Mouse (Mus musculus) c-Kit-positive CD71-negative TER-119-negative erythroid progenitor cells, embryonic 14.5 days (primary cell): ENCODE data around the gene Inpp5a.

ENCODE experiments used
- DNase-seq: peaks from one replicate; pipeline ENCODE4 v3.0.0-alpha.2; 2013; ENCODE audit warnings: low read depth

The Inpp5a gene

DNA sequence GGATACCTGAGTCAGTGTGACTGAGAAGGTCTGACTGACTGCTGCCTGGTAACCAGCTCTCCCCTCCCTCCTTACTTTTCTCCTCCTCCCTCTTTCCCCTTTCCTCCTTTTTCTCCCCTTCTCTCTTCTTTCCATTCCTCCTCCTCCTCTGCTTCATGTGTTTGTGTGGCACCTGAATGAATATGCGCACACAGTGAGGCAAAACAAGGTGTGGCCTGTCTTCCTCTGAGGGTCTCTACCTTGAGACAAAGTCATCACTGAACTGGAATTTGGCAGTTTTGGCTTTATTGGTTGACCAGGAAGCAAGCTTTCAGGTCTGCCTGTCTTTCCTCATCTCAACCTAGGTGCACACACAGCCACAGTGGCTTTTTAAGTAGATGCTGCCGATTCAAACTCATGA, 147.9 kb downstream of the Inpp5a start:
- no peak for DNase-seq

DNA sequence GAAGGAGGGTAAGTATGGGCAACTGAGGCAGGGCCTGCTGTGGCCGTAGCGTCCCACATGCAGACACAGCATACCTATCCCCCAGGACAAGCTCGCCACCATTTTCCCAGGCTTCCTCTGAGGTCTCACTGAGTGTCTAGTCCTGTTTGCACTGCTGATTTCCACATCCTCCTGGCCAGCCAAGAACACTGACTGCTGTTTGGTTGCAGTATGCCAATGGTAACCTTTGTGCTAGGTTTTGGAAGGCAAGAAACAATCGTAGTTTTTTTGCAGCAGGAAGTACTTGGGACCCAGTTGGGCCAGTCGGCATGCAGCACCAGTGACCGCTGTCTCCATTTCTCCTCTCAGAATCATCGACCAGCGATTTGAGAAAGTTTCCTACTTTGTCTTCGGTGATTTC, 148.9 kb downstream of the Inpp5a start:
- DNase-seq: no peak

DNA sequence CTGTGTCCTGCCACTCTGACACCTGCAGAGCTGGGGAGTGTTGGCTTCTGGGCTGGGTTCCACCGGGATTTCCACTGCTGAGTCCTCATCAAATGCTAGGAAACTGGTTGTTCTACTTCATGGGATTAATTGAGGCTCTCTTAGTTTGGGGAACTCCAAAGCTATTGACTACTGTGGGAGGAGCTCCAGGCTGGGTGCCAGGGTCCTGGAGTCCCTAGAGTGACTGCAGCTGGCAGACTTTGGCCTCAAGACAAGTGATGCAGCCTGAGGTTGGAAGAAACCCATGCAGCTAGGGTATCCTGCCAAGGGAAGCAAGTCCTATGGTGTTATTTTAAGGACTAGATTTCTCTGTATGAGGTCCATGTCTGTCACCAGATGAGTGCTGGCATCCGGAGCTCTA, 149.6 kb downstream of the Inpp5a start:
- DNase-seq: no peak

DNA sequence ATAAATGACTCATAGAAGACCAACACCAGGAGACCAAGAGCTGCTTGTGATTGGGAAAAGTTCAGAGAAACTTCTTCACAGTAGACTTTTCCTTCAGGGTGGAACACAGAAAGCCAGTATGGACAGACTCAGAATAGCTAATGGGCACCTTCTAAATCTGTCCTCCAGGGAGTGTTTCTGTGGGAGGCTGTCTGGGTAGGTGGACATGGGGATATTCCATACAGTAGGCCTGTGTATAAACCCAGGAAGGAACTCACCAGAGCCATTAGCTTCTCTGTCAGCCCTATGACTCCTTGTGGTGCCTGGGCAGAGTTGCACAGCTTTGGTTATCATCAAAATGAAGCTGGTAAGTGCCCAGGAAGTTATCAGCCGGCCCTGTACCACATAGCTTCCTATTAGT, 151.7 kb downstream of the Inpp5a start:
- no peak for DNase-seq

DNA sequence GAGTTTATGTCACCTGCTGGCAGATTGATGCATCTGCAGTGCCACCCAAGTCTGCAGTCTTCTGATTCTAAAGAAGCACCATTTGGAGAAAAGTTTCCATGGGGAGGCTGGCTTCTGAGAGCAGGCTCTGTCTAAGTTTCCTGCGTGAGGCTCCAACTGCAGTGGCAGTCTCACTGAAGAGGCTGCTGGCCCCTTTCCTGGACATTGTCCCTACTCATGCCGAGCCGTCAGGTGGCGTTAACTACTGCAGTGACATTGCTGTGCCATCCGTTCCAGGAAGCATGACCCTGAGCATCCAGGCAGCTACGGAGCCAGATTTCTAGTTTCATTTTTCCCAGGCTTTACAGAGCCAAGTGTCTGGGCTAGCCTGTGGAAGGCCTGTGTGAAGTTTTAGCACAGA, 152.5 kb downstream of the Inpp5a start:
- DNase-seq: no peak

DNA sequence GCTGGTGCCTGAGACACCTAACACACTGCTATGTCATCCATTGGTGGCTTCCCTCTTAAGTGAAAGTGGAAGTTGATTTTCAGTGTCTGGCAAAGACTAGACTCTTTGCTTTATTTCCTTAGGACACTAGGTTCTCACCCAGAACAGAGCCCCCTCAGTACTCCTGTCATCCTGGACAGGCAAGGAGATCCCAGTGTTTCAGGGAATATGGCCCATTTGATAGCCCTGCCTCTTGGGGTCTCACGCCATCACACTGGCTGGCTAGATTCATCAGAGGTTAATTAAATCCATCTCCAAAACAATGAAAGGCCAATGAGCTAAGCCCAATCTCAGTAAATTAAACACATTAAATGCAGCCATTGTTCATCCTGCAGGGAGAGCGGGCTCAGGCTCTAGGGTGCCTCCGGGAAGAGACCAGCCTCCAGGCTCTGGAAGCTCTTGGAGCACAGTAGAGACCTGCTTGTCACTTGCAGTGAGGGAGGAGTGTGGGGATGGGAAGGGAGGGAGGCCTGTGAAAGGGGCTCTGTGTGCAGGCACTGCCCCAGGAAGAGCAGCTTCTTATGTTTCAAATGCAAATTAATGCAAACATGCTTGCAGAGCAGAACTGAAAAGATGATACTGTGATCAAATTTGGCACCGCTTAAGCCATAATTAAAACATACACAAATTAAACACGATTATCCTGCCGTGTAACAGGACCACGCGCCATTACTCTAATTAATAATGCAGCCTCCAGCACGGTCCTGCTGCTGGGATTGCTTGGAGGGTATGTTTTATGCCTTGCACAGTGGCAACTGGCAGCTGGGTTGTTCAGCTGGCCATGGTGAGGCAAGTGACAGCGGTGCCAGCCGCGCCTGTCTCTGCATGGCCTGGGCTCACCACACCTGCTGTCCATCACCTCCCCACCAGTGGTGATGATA, 156.1 kb downstream of the Inpp5a start:
- DNase-seq: no peak

DNA sequence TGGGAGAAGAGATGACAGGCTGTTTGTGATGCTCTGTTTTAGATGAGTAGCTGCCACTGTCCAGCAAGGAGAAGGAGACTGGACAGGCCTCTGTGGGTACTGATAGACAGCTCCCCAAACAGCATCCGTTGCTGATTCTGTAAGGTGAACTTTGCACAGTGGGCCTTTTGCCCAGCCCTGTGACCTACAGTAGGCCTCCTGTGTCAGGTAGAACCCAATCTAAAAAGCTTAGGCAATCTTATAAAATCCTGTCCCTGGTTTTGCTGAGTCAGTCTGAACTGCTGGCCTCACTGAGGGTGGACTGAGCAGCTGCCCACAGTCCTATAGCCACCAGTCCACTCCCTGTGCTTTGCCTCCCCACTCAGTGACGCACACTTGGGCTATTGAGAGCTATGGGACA, 158.4 kb downstream of the Inpp5a start:
- no peak for DNase-seq

DNA sequence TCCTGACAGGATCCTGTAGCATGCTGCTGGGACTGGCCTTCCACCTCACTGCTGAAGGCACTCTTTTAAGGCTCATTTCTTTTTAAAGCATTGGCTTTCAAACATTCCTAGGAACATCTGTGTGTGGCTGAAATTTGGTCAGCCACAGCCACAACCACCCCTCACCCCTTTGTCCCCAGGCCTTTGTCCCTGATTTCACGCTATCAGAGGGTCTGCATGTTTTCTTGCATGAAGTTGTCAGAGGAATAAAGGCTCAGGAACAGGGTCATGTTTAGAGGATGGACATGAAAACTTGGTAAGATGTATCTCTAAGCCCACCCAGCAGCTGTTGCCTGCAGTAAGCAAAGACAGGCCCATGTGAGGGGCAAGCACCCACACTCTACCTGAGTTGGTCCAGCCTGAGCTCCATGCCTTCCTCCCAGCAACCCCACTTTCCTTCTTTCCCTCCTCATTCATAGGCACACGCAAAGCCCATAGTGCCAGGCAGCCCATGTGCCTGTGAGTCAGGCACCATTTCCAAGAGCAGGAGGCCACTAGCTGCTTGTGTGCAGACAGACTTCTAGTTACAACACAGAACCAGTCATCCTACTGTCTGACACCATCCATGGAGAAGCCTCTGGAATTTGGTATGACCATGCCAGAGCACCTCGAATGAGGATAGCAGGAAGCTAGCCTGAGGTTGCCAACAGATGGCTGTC, 161.3 kb downstream of the Inpp5a start:
- DNase-seq: no peak

DNA sequence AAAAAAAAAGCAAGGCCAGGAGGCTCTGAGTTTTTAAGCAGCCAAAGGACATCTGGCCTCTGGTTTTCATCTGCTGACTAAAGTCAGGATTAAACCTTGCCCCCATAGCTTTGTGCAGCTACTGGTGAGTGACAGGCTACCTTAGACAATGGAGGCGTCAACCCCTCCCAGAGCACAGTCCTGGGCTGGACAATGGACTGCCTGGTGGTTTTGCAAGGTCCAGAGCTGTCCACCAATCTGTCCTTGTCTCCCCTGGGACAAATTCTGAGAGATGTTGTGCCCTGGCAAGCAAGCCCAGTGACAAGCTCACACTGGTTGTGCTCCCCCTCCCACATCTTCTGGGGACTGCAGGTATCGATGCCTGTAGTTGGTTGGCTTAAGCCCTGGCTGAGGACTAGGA, 162.6 kb downstream of the Inpp5a start:
- DNase-seq: no peak

DNA sequence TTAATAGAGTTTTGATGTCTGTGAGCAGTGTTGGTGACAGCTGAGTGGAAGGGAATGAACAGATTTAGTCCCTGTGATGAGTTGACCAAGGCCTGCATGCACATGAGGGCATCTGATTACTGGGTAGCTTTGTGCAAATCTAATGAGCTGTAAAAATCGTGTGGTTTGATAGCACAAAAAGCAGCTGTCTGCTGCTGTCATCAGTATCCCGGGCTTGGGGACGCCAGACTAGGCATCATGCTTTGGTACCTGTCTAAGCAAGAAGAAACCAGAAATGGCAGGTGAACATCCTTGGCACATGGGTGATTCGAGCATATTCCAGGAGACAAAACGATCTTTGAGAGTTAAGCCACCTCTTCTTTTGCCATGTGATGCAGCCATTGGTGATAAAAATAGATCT, 167.4 kb downstream of the Inpp5a start:
- no peak for DNase-seq

DNA sequence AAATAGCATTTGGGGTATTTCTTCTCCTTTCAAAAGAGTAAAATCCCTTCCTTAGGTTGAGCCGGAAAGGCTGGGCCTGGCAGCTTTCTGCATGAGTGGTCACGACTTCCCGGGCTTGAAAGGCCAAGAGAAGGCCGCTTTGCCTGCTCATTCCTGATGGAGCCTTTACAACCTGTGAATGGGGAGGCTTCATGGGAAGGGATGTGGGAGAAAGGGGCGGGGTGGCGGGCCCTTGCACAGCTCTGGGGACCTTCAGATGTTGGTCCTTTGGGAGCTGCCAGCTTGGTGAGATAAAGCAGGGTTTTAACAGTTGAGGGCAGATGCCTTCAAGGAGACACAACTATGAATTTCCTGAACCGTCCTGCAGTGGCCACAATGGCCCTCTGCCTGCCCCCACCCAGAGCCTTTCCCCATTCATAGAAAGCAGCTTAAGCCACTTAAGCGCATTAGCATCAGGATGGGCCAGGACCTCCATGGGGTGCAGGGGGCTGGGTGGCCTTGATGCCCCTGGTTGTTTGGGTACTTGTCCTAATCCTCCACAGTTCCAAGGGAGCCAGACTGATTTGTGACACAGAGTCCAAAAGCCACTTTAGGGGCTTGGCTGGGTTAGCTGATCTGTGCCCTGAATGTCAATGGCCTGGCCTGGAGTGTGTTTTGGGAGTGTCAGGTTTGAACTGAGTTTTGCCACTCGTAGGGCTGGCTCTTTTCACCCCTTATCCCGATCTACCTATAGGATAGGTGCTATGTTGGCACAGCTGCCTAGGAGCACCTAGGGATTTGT, 168.0 kb downstream of the Inpp5a start:
- no peak for DNase-seq

DNA sequence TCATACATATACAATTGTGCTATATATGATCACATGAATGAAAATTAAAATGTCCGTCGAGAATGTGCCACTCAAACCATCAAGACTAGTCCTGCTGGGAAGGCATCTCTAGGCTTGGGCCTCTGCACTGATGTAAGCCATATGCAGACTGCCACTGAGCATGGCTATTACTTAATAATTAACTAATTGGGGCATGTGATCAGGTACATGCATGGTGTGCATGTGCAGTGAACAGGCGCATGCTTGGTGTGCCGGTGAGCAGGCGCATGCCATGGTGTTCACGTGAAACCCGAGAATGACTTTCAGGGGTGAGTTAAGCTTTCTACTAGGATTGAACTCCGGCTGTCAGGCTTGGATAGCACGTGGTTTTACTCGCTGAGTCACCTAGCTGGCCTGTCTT, 170.8 kb downstream of the Inpp5a start:
- no peak for DNase-seq

DNA sequence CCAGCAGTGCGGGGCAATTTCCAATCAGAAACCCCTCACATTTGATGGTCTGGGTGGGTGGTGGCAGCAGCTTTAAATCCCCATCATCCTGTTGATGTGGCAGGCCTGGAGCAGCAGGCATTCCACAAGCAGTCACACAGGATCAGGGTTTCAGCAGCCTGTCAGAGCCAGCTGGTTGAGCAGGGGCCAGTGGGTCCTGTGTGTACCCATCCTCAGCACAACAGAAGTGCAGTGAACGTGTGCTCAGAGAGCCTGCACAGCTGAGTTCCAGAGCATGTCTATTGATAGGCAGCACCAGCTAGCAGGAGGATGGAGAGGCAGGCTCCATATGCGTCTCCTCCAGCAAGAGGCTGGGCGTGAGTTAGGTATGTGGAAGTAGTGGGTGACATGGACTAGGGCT, 174.5 kb downstream of the Inpp5a start:
- no peak for DNase-seq

DNA sequence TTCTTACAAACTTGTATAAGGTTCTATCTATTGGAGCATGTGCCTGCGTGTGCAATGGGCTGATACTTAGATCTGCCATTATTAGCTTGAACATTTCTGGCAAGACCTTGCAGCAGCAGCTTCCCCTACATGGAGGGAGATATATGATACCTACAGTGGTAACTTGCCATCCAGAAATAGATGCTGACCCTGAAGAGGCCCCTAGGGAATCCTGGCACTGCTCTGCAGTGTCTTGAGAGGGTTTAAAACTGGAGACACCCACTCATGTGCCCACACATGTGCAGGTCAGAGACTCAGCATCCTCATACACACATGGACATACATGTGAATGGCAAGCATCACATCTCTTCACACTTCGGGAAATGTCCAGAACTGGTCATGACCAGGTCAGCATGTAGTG, 175.3 kb downstream of the Inpp5a start:
- DNase-seq: no peak

DNA sequence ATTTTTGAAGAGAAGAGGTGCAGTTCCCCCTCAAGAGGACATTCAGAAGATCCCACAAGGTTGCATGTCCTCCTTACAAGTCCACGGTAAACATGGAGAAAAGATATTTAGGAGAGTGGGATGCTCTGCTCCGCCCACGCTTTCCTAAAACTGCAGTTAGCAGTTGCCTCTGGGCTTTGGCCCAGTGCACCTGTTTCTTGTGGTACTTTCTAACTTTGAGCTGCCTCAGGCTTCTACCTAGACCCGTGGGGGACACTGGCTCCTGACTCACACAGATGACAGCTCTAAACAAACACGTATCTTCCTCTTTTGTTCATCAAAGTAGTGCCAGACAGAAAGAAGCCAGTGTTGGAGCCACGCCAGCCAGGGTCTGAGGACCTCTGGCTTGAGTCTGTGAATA, 177.1 kb downstream of the Inpp5a start:
- DNase-seq: no peak

DNA sequence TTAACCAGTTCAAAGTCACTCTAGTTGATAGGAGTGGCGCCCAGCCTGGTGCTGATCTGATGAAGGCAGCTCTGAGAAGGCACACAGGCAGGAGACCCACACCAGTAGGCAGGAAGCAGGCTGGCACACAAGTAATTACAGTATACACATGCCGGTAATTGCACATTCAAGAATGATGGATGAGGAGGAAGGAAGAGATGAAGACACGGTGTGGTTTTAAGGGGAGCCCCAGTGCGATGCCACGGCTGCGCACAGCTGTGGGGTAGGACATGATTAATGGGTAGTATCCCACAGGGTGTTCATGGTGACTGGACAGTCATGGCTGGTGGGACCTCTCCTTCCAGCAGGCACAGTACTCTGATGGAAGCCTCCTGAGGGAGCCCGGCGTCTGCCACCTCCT, 177.6 kb downstream of the Inpp5a start:
- DNase-seq: no peak

DNA sequence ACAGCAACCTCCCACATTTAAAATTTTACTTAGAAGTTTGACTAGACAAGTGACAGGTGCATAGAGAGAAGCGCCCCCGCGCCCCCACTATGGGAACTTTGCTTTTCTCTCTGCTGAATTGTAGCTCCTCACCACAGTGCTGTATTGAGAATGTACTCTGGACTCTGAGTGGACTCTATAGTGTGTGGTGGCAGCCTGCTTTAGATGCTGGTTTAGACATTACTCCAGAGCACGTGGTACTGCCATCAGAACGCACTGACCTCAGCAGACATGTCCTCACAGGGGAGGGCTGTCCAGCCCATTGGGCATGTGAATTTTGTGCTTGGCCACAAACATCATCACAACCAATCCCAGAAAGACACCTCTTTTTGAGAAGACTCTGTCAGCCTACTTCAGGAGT, 181.9 kb downstream of the Inpp5a start:
- DNase-seq: no peak

DNA sequence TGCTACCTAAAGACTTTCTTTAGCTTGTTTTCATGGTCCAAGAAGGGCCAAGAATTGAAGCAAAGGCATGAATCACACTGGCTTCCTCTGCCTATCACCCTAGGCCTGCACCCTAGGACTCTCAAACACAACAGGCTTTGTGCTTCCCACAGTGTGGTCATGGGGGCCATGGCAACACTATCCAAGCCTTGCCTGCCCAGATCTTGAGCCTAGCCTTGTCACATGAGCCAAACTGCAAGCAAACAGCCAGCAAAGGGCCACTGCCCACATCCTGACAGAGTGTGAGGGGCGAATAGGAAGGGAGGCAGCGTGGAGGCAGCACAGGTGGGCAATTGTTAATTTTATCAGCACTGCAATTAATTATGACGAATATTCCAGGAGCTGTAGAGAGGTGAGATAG, 183.8 kb downstream of the Inpp5a start:
- no peak for DNase-seq

DNA sequence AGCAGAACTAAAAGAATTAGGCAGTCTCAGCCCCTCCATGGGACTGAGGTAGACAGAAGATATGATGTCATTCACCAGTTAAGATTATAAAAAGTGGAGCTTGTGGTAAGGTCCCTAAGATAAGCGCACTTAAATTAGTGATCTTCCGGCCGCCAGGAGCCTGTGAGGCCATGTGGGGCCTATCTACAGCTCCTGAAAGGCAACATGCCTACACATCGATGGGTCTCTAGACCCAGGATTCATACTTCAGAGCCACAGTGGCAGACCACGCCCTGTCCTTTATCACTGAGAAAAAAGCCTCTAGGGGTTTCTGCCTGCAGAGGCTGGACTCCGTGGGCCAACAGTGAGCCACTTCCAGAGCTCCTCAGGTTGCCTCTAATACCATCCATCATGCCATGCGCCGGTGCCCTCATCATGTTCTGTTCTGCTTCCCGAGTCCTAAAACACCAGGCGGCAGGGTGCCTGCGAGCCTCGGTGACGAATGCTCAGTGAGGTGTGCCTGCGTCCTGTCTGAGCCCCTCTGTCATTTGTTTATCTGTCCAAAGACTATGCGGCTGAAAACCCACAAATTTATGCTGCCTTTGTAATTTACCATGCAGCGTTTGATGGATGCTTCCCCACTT, 187.3 kb downstream of the Inpp5a start:
- DNase-seq: no peak

DNA sequence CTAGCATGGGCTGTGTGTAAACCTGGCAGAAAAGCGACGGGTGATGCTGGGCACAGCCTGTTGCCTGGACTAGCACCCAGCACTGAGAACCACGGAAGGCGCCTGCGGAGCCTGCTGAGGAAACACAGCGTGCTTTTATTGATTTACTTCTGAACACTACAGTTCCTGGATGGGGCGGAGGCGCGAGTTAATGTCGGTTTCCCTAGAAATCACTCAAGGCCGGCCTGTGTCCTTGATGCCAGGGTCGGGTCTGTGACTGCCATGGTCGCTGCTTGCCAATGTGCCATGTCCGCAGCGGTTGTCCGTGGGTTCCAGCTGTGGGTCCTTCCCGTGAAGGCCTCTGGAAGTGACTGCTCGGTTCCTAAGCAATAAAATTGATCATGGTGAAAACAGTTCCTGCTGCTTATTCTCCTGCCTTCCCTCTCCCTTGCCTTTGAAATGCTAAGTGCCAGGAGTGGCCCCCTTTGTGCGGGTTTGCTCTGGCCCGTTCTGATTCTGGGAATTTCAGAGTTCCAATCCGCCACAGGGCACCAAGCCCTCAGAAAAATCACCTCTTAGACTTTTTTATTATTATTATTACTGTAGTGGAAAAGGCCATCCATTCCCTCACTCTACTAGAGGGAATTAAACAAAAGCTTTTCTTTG, 190.5 kb downstream of the Inpp5a start:
- no peak for DNase-seq

DNA sequence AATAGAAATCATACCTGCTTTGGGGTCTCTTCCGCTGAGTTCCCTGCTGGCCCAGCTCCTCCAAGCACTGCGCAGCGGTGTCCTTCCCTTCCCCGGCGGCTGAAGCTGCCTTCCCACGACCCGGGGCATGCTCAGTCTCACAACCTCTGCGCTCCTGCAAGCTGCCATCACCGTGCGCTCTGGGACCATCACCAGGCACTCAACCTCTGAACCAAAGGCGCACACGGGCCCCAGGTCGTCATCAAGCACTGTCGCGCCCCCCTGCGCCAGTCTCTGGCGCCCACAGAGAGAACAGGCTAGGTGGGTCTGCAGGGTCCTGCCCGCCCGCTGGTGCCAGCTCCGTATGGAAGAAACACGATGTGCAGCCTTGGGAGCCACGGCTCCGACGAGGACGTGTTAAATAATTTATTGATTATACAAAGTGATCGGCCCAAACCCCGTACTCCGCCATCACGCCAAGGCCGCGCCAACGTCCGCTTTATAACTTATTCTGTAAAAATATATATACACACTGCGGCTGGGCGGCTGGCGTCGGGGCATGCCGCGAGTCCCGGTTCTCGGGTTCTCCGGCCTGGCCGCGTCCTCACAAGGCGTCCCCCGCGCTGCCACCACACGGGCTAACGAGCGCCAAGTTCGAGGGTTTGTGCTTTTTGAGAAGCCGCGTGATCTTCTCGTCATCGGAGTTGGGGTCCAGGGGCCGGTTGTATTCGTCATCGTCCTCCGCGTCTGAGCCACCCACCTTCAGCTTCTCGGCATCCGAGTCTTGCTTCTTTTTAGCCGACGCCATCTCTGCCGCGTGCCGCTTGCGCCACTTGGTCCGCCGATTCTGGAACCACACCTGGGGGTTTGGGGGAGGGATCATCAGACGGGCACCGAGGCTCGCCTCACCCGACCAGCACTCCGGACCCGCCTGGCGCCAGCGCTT, 192.2 kb downstream of the Inpp5a start:
- no peak for DNase-seq
